Mouse (Mus musculus) layer of hippocampus, adult 8-10 months (tissue): ENCODE measurements around the gene Zfp280d. TPM values are rescaled to one million over a fixed set of nuclear protein-coding genes. Genes with fewer than 3 reads are reported as not detected.

Experiments
- DNase-seq, 2 experiments: peaks; one replicate each; pipeline ENCODE4 v3.0.0; 2022; ENCODE audit warnings: low spot score in 2 of 2
- total RNA-seq, 4 experiments: library from RNA; stranded (reverse); gene quantifications; 2 replicates each; pipeline ENCODE4 v1.2.4; 2022

The Zfp280d gene
- 10 to 100 TPM; 44.5 to 59.4 (median 58.7) TPM for total RNA-seq

DNA sequence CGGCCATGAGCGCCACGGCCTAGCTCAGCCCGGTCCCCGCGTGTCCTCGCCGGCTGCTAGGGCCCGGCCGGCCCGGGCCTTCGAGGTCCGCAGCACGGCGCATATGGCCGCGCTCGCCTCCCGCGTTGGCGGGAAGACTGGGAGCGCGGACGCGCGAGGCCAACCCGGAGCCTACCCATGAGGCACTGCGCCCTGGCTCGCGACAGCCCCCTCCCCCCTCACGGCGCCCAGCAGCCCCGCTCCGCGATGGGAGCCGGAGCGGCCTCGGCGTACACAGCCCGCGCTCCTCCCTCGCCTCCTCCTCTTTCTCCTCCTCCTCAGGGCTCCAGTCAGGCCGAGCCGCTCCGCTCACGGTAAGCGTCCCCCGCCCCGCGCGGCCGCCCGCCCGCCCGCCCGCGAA is at the start of gene Zfp280d:
Gene Zfp280d, plus strand, starts transcription at position 184 of the 400 bp plus-strand sequence.
- peak; percentile 81 to 86 for DNase-seq

DNA sequence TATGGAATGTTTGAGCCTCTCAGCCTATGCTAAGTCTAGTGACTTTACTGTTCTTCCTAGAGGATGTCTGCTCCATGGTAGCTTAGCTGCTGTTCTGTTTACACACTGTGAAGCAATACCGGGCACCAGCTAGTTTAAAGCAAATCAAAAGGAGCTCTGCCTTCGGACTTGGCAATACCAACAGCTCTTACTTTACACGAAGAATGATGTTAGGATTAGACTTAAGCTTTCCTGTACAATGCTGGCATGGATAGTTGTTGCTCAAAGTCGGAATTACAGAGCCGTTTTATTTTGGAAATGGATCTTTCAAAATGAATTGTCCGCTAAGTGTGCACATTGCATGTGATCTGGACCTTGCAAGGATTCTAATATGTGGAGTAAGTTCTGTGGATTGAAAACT is 48.1 kb upstream of the Zfp280d start:
- DNase-seq = no peak

- DNase-seq = no peak
Observed at GRCm38 (mm10) chr9:72252656-72253055, 22.0 kb upstream of the Zfp280d start.

- DNase-seq = no peak
Observed at GRCm38 (mm10) chr9:72255227-72255626, 19.4 kb upstream of the Zfp280d start.

- no peak for DNase-seq
Observed at GRCm38 (mm10) chr9:72256646-72257045, 18.0 kb upstream of the Zfp280d start.

DNA sequence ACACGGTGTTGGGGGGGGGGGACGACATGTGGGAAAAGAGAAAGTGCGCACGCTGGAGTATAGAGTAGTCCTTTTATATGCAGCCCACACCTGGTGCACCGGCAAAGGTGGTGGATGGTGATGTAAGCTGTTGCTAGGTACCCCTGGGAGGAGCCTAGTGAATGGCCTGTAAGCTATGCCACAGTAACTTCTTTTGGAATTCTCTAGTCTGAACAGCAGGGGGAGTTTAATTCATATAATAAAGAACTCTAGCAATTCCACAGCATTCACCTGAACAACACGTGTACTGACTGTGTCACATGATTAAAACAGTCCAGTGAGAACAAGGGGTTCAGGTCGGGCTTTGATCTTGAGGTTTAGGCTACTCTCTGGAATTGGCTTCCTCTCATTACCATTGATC is 14.3 kb upstream of the Zfp280d start:
- no peak for DNase-seq

- no peak for DNase-seq
Observed at GRCm38 (mm10) chr9:72264859-72265258, 9.8 kb upstream of the Zfp280d start.

GRCm38 (mm10) chr9:72270146-72270545 is 4.5 kb upstream of the Zfp280d start:
- DNase-seq = no peak

DNA sequence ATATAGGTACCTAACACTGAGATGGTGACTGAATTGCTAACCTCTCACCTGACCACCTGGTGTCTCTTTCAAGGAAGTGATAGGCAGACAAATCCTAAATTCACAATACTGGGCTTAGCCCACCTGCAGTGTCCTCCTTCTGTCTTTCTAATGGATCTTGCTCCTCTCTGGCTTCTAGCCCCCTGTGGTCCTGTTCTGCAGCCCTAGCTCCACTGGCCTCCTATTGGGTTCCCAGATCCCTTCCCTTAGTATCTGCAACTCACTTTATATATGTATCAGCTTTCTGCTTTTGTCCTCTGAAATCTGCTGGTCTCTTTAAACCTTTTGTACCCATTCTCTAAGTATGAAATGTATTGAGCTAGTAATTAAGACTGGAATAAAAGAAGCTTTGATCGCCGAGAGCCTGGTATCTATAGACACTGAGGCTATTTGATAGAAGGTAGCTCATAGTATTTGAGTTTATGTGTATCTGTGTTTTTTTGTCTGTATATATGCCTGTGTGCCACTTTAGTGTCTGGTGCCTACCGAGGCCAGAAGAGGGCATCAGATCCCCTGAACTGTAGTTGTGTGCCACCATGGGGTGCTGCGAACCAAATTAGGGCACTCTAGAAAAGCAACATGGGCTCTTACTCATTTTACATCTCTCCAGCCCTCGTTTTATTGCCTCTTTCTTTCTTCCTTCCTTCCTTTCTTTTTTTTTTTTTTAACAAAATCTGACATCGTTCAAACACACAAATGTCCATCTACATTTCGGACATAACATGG is 832 bp upstream of the Zfp280d start:
- DNase-seq = no peak

DNA sequence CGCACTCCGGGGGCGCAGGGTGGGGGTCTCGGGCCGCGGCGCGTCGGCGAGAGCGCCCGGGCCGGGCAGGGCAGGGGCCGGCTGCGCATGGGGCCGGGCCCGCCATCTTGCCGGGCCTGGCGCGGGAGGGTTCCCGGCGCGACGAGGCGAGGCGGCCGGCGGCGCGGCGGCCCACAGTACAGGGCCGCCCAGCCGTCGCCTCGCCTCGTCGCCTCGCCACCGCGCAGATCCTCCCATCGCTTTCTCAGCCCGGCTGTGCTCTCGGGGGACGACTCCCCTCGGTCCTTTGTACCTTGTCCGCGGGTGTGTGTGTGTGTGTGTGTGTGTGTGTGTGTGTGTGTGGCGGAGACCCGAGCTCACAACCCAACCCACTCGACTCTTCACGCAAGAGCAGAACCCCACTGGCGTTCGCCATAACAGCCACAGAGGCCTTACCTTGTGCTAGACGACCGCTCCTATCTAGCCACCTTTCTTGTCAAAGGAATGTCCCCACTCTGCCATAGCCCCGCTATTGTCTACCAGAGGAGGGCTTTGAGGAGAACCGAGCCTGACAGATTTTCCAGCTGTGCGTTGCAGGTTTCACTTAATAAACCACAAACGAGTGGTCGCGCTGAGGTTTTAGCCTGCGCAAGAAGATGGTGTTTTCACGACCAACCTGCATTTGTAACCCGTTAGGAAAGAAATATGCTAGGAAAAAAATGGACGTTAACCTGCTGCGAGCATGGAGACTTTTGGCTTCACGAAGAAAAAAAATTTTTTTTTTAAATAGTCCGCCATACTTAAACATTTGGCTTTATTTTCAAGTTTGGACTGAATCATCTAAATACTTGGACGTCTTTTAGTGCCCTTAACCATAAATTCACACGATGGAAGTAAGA is 680 bp downstream of the Zfp280d start:
- DNase-seq = peak; percentile 28 to 43

GRCm38 (mm10) chr9:72275979-72276500 is 1.4 kb downstream of the Zfp280d start:
- DNase-seq = no peak

DNA sequence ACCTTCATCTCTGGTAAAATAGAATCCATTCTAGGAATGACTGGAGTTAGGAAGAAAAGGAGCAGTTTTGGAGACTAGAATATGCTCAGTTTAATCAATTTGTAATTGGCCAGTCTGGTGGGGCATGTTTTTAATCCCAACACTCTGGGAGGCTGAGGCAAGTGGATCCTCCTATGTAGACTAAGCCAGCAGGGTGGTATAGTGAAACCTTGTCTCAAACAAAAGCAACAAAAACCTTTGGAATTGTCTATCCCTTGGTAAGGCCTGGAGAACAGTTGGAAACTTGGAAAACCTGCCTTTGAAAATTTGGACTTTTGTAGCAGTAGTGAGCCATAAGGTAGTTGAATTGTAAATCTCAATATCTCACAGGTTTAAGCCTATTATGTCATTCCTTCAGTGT is 2.3 kb downstream of the Zfp280d start:
- no peak for DNase-seq

GRCm38 (mm10) chr9:72279943-72280342 is 5.3 kb downstream of the Zfp280d start:
- no peak for DNase-seq

DNA sequence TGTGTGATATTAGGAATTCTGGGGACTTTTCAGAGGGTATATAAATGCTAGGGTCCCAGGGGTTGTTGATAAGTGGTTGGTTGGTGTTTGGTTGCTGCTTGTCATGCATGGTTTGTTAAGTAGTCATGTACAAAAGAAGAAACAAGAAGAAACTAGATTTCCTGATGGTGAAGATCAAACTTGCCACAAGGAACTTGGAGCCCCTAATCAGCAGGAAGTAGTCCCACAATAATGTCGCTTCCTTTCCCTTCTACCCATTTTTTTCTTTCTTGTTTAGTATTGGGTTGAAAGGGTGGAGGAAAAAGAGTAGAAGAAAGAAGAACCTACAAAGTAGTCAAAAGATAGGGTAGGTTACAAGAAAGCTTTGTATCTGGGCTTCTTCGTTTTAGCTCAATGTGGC is 13.0 kb downstream of the Zfp280d start:
- no peak for DNase-seq

DNA sequence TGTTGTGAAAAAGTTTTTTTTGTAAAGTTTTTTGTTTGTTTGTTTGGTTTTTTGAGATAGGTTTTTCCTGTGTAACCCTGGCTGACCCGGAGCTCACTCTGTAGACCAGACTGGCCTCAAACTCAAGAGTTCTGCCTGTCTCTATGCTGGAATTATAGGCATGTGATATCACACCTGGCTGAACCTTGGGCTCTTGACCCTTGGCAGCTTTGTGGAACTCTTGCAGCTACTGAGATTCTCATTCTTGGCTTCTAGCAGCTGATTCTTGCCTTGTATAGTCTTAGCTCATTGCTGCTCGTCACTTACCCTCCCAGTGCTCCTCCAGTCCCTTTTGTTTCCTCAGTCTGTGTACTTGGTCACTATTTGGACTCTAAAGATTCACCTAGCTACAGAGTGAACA is 13.6 kb downstream of the Zfp280d start:
- DNase-seq = no peak

DNA sequence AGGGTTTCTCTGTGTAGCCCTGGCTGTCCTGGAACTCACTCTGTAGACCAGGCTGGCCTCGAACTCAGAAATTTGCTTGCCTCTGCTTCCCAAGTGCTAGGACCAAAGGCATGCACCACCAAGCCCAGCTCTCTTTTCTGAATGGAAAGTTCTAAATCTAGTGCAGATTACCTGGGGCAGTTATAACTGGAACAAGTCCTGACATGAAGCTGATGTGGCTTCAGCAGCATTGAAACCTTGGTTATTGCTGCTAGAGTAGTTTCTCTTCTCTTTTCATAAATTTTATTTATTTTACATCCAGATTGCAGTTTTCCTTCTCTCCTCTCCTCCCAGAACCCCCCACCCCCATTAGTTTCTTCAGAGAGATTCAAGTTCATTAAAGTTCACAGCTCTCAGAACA is 14.4 kb downstream of the Zfp280d start:
- DNase-seq = no peak

DNA sequence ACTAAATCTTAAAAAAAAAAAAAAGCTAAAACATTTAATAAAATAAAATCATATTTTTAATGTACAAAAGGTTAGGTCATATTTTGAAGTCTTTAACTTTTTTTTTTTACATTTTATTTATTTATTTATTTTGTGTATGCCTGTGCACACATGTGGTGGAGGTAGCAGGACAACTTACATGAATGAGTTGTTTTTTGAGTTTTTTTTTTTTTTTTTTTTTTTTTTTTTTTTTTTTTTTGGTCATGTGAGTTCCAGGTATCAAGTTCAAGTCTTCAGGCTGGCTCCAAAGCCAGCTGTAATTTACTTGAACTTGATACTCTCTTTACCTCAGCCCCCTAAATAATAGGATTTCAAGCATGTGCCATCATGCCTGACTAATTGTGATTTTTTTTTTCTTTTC is 19.4 kb downstream of the Zfp280d start:
- no peak for DNase-seq

GRCm38 (mm10) chr9:72309765-72310164 is 35.1 kb downstream of the Zfp280d start:
- DNase-seq = no peak

DNA sequence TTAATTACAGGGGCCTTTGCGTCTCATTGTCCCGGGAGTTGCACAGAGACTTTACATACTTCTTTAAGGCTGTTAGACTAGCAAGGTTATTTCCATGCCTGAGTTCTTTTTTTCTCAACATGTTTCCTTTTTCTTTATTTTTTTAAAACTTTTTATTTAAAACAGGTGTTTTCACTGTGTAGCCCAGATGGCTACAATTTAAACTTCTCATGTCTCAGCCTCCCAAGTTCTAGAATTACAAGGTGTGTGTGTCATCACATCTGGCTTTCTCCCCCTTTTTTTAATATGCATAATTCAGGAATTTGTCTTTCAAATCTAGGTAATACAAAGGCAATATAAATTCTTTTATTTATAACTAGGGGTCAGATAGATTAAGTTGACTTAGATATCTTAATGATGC is 58.6 kb downstream of the Zfp280d start:
- no peak for DNase-seq

DNA sequence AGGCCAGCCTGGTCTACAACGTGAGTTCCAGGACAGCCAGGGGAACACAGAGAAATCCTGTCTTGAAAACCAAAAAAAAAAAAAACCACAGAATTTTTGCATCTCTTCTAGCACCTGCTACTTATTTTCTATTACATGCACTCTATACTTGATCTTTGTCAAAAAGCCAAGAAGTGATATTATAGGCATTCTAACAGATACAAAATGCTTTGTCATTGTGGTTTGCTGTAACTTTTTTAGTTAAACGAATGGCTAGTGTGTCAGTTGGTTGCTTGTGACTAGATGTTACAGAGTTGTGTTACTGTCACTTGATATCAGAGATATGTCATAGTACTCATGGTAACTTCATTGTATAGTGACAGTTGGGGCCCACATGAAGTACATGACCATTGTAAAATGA is 61.4 kb downstream of the Zfp280d start:
- DNase-seq = no peak

DNA sequence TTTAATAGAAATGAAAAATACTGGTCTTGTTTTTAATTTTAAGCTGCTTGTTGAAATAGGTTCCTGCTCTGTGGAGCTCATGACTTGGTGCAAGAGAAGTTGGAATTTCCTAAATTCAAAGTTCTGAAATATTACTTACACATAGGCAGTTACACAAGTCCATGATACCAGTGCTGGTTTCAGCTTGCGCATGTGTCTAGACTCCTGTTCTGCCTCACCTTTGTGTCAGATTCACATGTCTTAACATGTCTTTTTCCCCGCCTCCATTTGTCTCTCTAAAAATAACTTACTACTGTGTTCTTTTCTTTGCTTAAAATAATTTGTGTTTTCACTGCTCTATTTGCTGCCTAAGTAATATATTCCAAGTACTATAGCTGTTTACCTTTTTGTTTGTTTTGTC is 64.5 kb downstream of the Zfp280d start:
- DNase-seq = no peak

- DNase-seq = no peak
Observed at GRCm38 (mm10) chr9:72343844-72344243, 69.2 kb downstream of the Zfp280d start.
